Mouse (Mus musculus): ENCODE measurements around the gene L1cam.
A peak's percentile ranks its signal among the peaks of the same experiment; 100 is the strongest.

The L1cam gene

DNA sequence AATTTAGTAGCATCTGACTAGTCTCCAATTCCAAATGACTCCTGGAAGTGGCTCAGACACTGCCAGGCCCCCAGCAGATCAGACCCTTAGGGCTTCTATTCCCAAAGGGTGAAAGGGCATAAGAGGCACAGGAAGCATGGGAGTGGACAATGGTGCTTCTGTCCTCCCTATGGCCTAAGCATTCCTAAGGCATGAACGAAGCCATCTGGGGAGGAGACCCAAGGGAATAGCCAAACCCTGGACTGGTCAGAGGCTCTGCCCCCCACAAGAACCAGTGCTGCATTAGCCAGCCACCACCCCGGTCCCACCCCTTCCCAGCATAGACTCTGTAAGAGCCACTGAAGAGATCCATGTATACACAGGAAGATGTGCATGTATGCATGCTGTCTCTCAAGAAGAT, 20.0 kb downstream of the L1cam start:
- DNase-seq = no peak

DNA sequence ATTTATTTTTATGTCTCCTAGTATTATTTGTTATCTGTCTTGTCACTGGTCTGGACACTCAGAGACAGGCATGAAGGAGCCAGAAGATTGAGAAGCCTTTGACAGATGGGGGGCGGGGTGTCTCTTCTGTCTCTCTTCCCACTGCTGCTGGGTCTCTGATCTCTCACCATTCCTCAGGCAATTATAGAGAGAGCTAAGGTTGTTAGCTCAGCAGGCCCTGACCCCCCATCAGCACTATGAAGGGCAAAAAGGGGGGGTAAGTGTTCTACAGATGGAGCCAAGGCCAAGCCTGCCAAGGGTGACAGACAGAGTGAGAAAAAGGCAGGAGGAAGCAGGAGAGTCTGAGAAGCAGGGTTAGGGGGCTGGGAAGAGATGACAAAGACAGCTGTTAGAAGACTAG, 23.9 kb downstream of the L1cam start:
- no peak for DNase-seq

GRCm38 (mm10) chrX:73871474-73871873, 24.4 kb downstream of the L1cam start:
- DNase-seq = no peak

GRCm38 (mm10) chrX:73869334-73869733, 26.6 kb downstream of the L1cam start:
- DNase-seq = no peak

DNA sequence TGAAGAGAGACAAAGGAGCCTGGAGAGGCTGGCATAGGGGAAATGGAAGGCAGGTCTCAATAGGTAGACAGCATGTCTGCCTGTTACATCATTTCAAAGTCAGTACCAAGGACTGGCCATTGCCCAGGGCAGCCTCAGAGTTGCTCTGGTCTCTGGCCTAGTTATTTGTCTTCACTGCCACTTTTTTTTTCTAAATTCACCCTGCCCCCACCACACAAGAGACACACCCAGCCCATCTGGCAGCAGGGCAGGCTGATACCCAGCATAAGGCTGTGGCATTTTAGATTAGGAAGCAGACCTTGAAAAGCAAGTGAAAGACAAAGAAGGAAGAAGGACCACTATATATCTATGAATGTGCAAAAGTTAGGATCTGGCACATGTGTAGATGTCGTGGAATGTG, 28.1 kb downstream of the L1cam start:
- DNase-seq = no peak

- no peak for DNase-seq
Observed at GRCm38 (mm10) chrX:73867256-73867655, 28.6 kb downstream of the L1cam start.

DNA sequence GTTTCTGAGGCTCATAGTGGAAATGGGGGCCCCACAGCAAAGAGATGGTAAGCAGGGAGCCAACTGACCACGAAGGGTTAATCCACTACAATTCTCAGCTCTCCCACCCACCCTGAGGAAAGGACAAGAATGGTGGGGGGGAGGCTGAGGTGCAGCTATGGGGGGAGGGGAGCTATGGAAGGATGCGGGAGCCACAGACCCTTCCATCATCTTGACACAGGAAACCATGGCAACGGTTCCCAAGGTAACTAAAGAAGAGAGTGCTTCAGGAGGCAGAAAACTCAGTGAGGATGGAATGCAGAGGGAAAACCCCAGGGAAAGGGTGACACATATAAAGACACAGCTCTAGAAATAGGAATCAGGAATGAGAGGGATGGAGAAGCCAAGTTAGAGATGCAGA, 31.2 kb downstream of the L1cam start:
- DNase-seq = no peak

GRCm38 (mm10) chrX:73855087-73855408, 40.9 kb downstream of the L1cam start:
- DNase-seq = no peak

GRCm38 (mm10) chrX:73854326-73855086, 41.4 kb downstream of the L1cam start:
- no peak for DNase-seq

- no peak for DNase-seq
Observed at GRCm38 (mm10) chrX:73836691-73837090, 59.2 kb downstream of the L1cam start.

- no peak for DNase-seq
Observed at GRCm38 (mm10) chrX:73835731-73836130, 60.2 kb downstream of the L1cam start.

DNA sequence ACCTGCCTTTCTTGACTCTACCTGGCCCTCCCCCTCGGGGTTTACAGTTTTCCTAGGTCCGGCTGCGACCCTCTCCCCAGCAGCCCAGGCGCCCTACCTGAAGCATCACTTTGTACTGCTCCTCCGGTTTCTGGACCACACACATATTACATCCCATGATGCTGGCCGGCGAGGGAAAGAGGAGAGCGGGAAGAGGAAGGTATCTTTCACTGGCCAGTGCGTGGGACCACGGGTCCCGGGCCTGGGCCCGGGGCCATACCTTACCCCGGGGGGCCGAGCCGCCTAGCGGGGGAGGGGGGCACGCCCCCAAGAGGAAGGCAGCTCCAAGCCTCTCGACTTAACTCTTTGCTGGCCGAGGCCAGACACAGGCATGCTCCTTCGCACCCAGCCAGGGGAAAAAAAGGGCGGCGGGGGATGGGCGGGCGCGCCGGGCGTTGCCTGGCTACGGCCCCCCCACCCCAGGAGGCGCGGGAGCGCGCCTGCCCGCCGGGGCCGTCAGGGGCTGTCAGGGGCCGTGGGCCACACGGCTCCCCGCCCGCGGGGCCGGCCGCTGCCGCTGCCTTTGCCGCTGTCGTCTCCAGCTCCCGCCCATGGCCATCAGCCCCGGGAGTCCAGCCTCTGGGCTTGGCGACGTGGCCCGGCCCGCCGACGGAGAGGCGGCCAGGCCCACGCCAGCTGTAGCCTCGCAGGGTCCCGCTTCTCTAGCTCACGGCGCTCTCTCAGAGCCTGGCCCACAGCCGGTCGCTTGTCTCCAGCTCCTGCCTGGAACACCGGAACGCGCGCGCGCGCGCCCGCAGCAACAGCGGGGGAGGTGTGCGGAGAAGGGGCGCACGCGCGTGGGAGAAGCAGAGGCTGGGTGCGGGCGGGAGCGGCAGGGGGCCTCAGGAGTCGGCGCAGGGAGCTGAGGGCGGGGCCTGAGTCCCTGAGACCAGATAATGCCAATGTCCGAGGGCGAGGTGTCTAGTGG, 71.4 kb downstream of the L1cam start, which contains the start of gene Pdzd4:
Pdzd4 (minus strand) TSS at position 785 of the 967 bp plus-strand sequence.
- peak; percentile 15 for DNase-seq

- DNase-seq = no peak
Observed at GRCm38 (mm10) chrX:73823747-73824146, 72.2 kb downstream of the L1cam start.

GRCm38 (mm10) chrX:73816596-73817314, 79.2 kb downstream of the L1cam start:
- no peak for DNase-seq

DNA sequence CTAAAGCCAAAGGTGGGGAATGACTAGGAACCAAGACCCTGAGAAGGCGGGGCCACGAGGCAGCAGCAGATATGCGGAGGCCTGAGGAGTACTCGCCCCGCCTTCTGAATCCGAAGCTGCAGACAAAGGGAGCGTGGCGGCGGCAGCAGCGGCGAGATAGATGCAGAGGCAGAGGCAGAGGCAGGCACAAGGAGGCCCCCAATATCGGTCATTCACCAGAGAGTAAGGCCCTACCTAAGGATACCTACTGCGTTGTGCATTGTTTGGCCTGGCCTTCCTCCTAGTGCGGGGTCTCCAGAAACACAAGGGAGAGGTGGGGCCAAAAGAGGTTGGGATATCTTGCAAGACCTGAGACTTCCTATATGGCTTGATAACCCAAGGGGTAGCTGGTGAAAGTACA, 80.8 kb downstream of the L1cam start:
- DNase-seq = no peak

DNA sequence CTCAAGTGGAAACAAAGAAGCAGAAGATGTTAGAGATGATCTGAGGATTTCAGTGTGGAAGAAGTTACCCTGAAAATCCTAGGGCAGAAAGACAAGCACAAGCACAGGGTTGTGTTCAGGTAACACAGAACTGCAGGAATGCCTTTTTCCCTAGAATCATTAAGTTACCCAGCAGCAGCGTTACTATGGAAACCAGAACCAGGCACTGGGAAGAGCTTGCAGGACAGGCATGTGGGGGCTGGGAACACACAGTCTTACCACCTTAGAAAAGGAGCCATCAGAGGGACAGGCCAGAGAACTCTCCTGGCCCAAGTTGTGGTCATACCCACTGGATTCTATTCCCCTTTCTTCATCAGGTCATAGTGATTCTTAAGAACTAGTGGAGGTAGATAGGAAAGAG, 90.1 kb downstream of the L1cam start:
- no peak for DNase-seq
